11 mouse cellular contexts compared by ENCODE assay signal in genomic region chr17:49448570-49449229, GRCm38 (mm10). TPM values are rescaled to one million over a fixed set of nuclear protein-coding genes. Genes with fewer than 3 reads are reported as not detected.
DNase-seq lines count a peak whose midpoint lies in the region; ATAC-seq lines count a peak whose summit lies in the region.
"Had no signal": no experiment of that assay in that cellular context is flagged by ENCODE, and none has a peak within 500 bp of the region (broad histone marks: within the 10 kb centered on the region; RNA-seq: fewer than 3 reads in every experiment).

No protein-coding gene starts in this region.

- H3K4me3 ChIP-seq in heart, embryonic 13.5 days = no peak overlapping the region
- H3K4me3 ChIP-seq in stomach, embryonic 14.5 days (ENCODE audit: low read depth, low read length) = no peak overlapping the region
- H3K4me3 ChIP-seq in hindbrain, embryonic 10.5 days = no peak overlapping the region
- H3K4me3 ChIP-seq: layer of hippocampus, adult 2 months had no signal

- peak overlapping the region; percentile 22; the same call in 1 of the 2 replicates for H3K4me2 ChIP-seq in heart, embryonic 13.5 days
- H3K4me2 ChIP-seq in stomach, embryonic 14.5 days (replicated peaks; ENCODE audit: low read depth, low read length) = no peak overlapping the region
- H3K4me2 ChIP-seq: hindbrain, embryonic 14.5 days had no signal

- ATAC-seq in heart, embryonic 13.5 days (ENCODE audit: extremely low read depth, insufficient number of reproducible peaks, low FRiP score, low TSS enrichment) = no peak
- ATAC-seq in stomach, embryonic 14.5 days (ENCODE audit: insufficient number of reproducible peaks, insufficient read depth, low FRiP score, low read depth) = peak; percentile 49; the same call in 1 of the 2 replicates
- ATAC-seq in activated CD4-positive, CD25-positive, alpha-beta regulatory T cell, adult 4 months = no peak

- no peaks in the 10 kb centered on the region for H3K9me3 ChIP-seq in heart, embryonic 13.5 days
- no peaks in the 10 kb centered on the region for H3K9me3 ChIP-seq in stomach, embryonic 14.5 days (ENCODE audit: control insufficient read depth, low read depth, low read length)
- H3K9me3 ChIP-seq in hindbrain, embryonic 10.5 days = no peaks in the 10 kb centered on the region

- DNase-seq in heart, adult 18-20 months = peak; percentile 38
- no peak for DNase-seq in heart, adult 9 months (ENCODE audit: low spot score in 2 of 2)
- DNase-seq in lung, postnatal 4 days = peak; percentile 23 to 30
- no peak for DNase-seq in lung, postnatal 25 days (ENCODE audit: low spot score)
- no peak for DNase-seq in hindbrain, embryonic 10.5 days (ENCODE audit: low spot score)
- DNase-seq: cerebellum, adult 8-10 months had no signal

- peaks cover 28% of the 10 kb centered on the region for H3K36me3 ChIP-seq in heart, embryonic 13.5 days
- H3K36me3 ChIP-seq in stomach, embryonic 14.5 days (ENCODE audit: control insufficient read depth, insufficient read depth, low read length) = peaks cover under 1% of the 10 kb centered on the region; the same call in 1 of the 2 replicates
- peaks cover 36% of the 10 kb centered on the region for H3K36me3 ChIP-seq in hindbrain, embryonic 10.5 days

- 47% methylated on average over 8 of the region's 9 CpGs for WGBS in heart, embryonic 13.5 days
- 50% methylated on average over 8 of the region's 9 CpGs for WGBS in stomach, embryonic 14.5 days
- 78% methylated on average over 9 of the region's 9 CpGs for WGBS in hindbrain, embryonic 10.5 days

- peak overlapping the region; percentile 29; the same call in 1 of the 2 replicates for H3K27ac ChIP-seq in heart, embryonic 13.5 days (replicated peaks)
- no peak overlapping the region for H3K27ac ChIP-seq in stomach, embryonic 14.5 days (ENCODE audit: low read length)
- no peak overlapping the region for H3K27ac ChIP-seq in hindbrain, embryonic 10.5 days
- H3K27ac ChIP-seq: hindbrain, embryonic 14.5 days; layer of hippocampus, adult 2 months had no signal

- H3K27me3 ChIP-seq in heart, embryonic 13.5 days (replicated peaks) = no peaks in the 10 kb centered on the region
- no peaks in the 10 kb centered on the region for H3K27me3 ChIP-seq in stomach, embryonic 14.5 days (ENCODE audit: control insufficient read depth, insufficient read depth, low read length)
- H3K27me3 ChIP-seq in hindbrain, embryonic 10.5 days (ENCODE audit: insufficient read depth, poor library complexity, severe bottlenecking) = no peaks in the 10 kb centered on the region

- no peak overlapping the region for H3K9ac ChIP-seq in heart, embryonic 13.5 days
- no peak overlapping the region for H3K9ac ChIP-seq in stomach, embryonic 14.5 days (replicated peaks; ENCODE audit: low read depth, low read length)
- H3K9ac ChIP-seq: hindbrain, embryonic 14.5 days had no signal

- H3K4me1 ChIP-seq in heart, embryonic 13.5 days = peaks cover 10% of the 10 kb centered on the region
- H3K4me1 ChIP-seq in stomach, embryonic 14.5 days (ENCODE audit: control insufficient read depth, insufficient read depth, low read length) = peaks cover 16% of the 10 kb centered on the region
- H3K4me1 ChIP-seq in hindbrain, embryonic 10.5 days (replicated peaks) = peaks cover 5% of the 10 kb centered on the region

RNA-seq across cellular contexts. Expression of gene Mocs1, which starts 20.5 kb away (rescaled TPM):
- 10 to 100 TPM; 19.9 to 24.0 TPM for total RNA-seq in heart, adult 18-20 months (2021)
- 5.0 and 5.9 TPM in 2 replicates for polyA plus RNA-seq in heart, embryonic 13.5 days (2015; fragmentation: Nextera tagmentation; extraction: Ambion mirVana)
- 9.9 and 10.7 TPM in 2 replicates for polyA plus RNA-seq in stomach, embryonic 14.5 days (2014; fragmentation: Nextera tagmentation; extraction: Ambion mirVana)
- polyA plus RNA-seq in hindbrain, embryonic 10.5 days (2016; fragmentation: Nextera tagmentation; extraction: Ambion mirVana) = 5.3 and 6.0 TPM in 2 replicates
- polyA plus RNA-seq in activated CD4-positive, CD25-positive, alpha-beta regulatory T cell, adult 4 months (2017; shearing (Covaris generic)) = 10 to 100 TPM in 1 of 2 experiments, 1 to 10 TPM in 1; 7.6 to 10.0 TPM

Comparison
In these comparisons a context has a peak if more than half of its experiments do, and no peak if none do; other contexts are left out.
1. DNase-seq: peak in heart, adult 18-20 months (2 of 2) and lung, postnatal 4 days (2 of 2); none in heart, adult 9 months (0 of 2), lung, postnatal 25 days (single experiment) and hindbrain, embryonic 10.5 days (single experiment).